15 mouse cellular contexts compared by ENCODE assay signal in the genomic region with DNA sequence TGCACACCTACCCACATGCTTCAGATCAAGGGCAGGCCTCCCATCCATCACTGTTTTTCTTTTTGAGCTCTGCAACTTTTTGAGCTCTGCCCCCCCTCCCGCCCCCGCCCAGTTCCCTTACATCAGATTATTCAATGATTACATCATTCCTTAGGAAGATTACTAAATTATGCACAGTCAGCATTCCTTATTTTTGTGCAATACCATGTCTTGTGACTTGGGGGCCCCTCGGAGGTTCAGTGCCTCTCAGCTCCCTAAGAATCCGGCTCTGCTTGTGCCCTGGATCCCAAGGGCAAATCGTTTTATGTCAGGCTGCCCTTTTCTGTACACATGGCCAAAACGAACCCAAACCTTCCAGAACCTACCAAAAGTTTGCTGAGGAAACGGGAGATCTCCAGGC. TPM values are rescaled to one million over a fixed set of nuclear protein-coding genes. Genes with fewer than 3 reads are reported as not detected.
"Had no signal": no experiment of that assay in that cellular context is flagged by ENCODE, and none has a peak within 500 bp of the region (broad histone marks: within the 10 kb centered on the region; RNA-seq: fewer than 3 reads in every experiment).

No protein-coding gene starts in this region.

- H3K4me3 ChIP-seq: megakaryocyte, embryonic 14.5 days; midbrain, embryonic 12.5 days; neural tube, embryonic 12.5 days; stomach, embryonic 15.5 days had no signal

- H3K9ac ChIP-seq: liver, embryonic 14.5 days; lung, embryonic 14.5 days; midbrain, embryonic 12.5 days; neural tube, embryonic 12.5 days; stomach, embryonic 15.5 days had no signal

- H3K4me1 ChIP-seq: midbrain, embryonic 12.5 days; neural tube, embryonic 12.5 days; stomach, embryonic 15.5 days had no signal

- DNase-seq: lung, adult 18-20 months; lung, embryonic 14.5 days; lung, postnatal 10 days; lung, postnatal 4 days; midbrain, embryonic 14.5 days; right cerebral cortex, postnatal 14 days; thymus, adult 2 months; thymus, postnatal 36 days had no signal

- H3K4me2 ChIP-seq: lung, embryonic 14.5 days; midbrain, embryonic 12.5 days; neural tube, embryonic 12.5 days; stomach, embryonic 15.5 days had no signal

- H3K36me3 ChIP-seq: midbrain, embryonic 12.5 days; neural tube, embryonic 12.5 days; stomach, embryonic 15.5 days had no signal

- H3K27me3 ChIP-seq: neural tube, embryonic 12.5 days; stomach, embryonic 15.5 days had no signal

- H3K9me3 ChIP-seq: midbrain, embryonic 12.5 days; neural tube, embryonic 12.5 days; stomach, embryonic 15.5 days had no signal

- H3K27ac ChIP-seq: liver, embryonic 14.5 days; midbrain, embryonic 12.5 days; neural tube, embryonic 12.5 days; stomach, embryonic 15.5 days; stomach, postnatal 0 days had no signal

RNA-seq across cellular contexts. Expression of a gene that starts 18.0 kb away (rescaled TPM):
- total RNA-seq: monocyte, adult 5-6 weeks had no signal

RNA-seq across cellular contexts. Expression of a gene that starts 52.9 kb away (rescaled TPM):
- total RNA-seq: monocyte, adult 5-6 weeks had no signal
